ENCODE assay signal across 14 mouse cellular contexts in genomic region chr3:88232851-88233649, GRCm38 (mm10). TPM values are rescaled to one million over a fixed set of nuclear protein-coding genes. Genes with fewer than 3 reads are reported as not detected.
DNase-seq lines count a peak whose midpoint lies in the region; ATAC-seq lines count a peak whose summit lies in the region.
"Had no signal": no experiment of that assay in that cellular context is flagged by ENCODE, and none has a peak within 500 bp of the region (broad histone marks: within the 10 kb centered on the region; RNA-seq: fewer than 3 reads in every experiment).

No protein-coding gene starts in this region.

- H3K36me3 ChIP-seq in forebrain, embryonic 15.5 days, result peaks cover 24% of the 10 kb centered on the region
- H3K36me3 ChIP-seq in midbrain, embryonic 14.5 days (ENCODE audit: control insufficient read depth, insufficient read depth, low read length), result peaks cover 18% of the 10 kb centered on the region
- H3K36me3 ChIP-seq: G1E; heart, embryonic 13.5 days; limb, embryonic 15.5 days had no signal

- H3K4me3 ChIP-seq in forebrain, embryonic 15.5 days, result no peak overlapping the region
- H3K4me3 ChIP-seq in midbrain, embryonic 14.5 days (replicated peaks; ENCODE audit: low read depth, low read length), result no peak overlapping the region
- H3K4me3 ChIP-seq: heart, embryonic 13.5 days; limb, embryonic 15.5 days had no signal

- H3K27me3 ChIP-seq in forebrain, embryonic 15.5 days, result no peaks in the 10 kb centered on the region
- H3K27me3 ChIP-seq in midbrain, embryonic 14.5 days (ENCODE audit: control insufficient read depth, insufficient read depth, low read length), result no peaks in the 10 kb centered on the region

- DNase-seq in cerebellum, adult 11 months, result peak; percentile 30
- DNase-seq in cerebellum, adult 9-10 months, result no peak
- DNase-seq in NIH3T3 (ENCODE audit: low read depth), result peak; percentile 41
- DNase-seq in midbrain, embryonic 14.5 days, result peak; percentile 64
- no peak for DNase-seq in kidney, adult 18-20 months
- DNase-seq in thymus, postnatal 4 days, result no peak
- no peak for DNase-seq in embryo, embryonic 9.5 days (ENCODE audit: extremely low spot score)
- DNase-seq: adrenal gland, adult 2 months; gastrocnemius, postnatal 10 days had no signal

- no peak overlapping the region for H3K9ac ChIP-seq in forebrain, embryonic 15.5 days (replicated peaks)
- H3K9ac ChIP-seq in midbrain, embryonic 14.5 days (replicated peaks; ENCODE audit: low read length), result no peak overlapping the region
- H3K9ac ChIP-seq: heart, embryonic 13.5 days; limb, embryonic 15.5 days had no signal

- no peak for ATAC-seq in forebrain, embryonic 15.5 days (replicated peaks)
- no peak for ATAC-seq in midbrain, embryonic 14.5 days (ENCODE audit: low FRiP score, low TSS enrichment)
- ATAC-seq: intestine, embryonic 16.5 days had no signal

- WGBS in forebrain, embryonic 15.5 days, result 7% methylated on average over 7 of the region's 7 CpGs
- 15% methylated on average over 7 of the region's 7 CpGs for WGBS in midbrain, embryonic 14.5 days

- peaks cover 92% of the 10 kb centered on the region for H3K4me1 ChIP-seq in forebrain, embryonic 15.5 days
- H3K4me1 ChIP-seq in midbrain, embryonic 14.5 days (ENCODE audit: control insufficient read depth, insufficient read depth, low read length), result peaks cover 66% of the 10 kb centered on the region
- H3K4me1 ChIP-seq: heart, embryonic 13.5 days had no signal

- H3K4me2 ChIP-seq in forebrain, embryonic 15.5 days (replicated peaks), result no peak overlapping the region
- H3K4me2 ChIP-seq in midbrain, embryonic 14.5 days (ENCODE audit: low read length), result no peak overlapping the region
- H3K4me2 ChIP-seq: heart, embryonic 13.5 days; limb, embryonic 15.5 days had no signal

- no peaks in the 10 kb centered on the region for H3K9me3 ChIP-seq in forebrain, embryonic 15.5 days
- H3K9me3 ChIP-seq in midbrain, embryonic 14.5 days (ENCODE audit: control insufficient read depth, low read length), result no peaks in the 10 kb centered on the region
- H3K9me3 ChIP-seq: G1E; heart, embryonic 13.5 days; limb, embryonic 15.5 days had no signal

- H3K27ac ChIP-seq in forebrain, embryonic 15.5 days (replicated peaks), result peak overlapping the region; percentile 99
- peak overlapping the region; percentile 95 for H3K27ac ChIP-seq in midbrain, embryonic 14.5 days (replicated peaks; ENCODE audit: low read depth, low read length)
- H3K27ac ChIP-seq: heart, embryonic 13.5 days; limb, embryonic 15.5 days had no signal

RNA-seq across cellular contexts. Expression of gene Rhbg, which starts 21.5 kb away (rescaled TPM):
- 0.10 and 0.14 TPM in 2 replicates for polyA plus RNA-seq in forebrain, embryonic 15.5 days (2015; fragmentation: Nextera tagmentation; extraction: Ambion mirVana)
- polyA plus RNA-seq in midbrain, embryonic 14.5 days (2014; fragmentation: Nextera tagmentation; extraction: Ambion mirVana), result 0.21 and 0.22 TPM in 2 replicates
- polyA plus RNA-seq: G1E had no signal

RNA-seq across cellular contexts. Expression of gene Gm38392, which starts 54.0 kb away (rescaled TPM):
- 0.23 TPM in 1 of 2 replicates, not detected in the other for polyA plus RNA-seq in forebrain, embryonic 15.5 days (2015; fragmentation: Nextera tagmentation; extraction: Ambion mirVana)
- not detected in 2 replicates for polyA plus RNA-seq in midbrain, embryonic 14.5 days (2014; fragmentation: Nextera tagmentation; extraction: Ambion mirVana)
- polyA plus RNA-seq: adrenal gland, adult 2 months; G1E; heart, embryonic 13.5 days; intestine, embryonic 16.5 days had no signal

Comparison
In these comparisons a context has a peak if more than half of its experiments do, and no peak if none do; other contexts are left out.
1. DNase-seq: peak in cerebellum, adult 11 months (single experiment), NIH3T3 (single experiment) and midbrain, embryonic 14.5 days (single experiment); none in cerebellum, adult 9-10 months (single experiment), kidney, adult 18-20 months (single experiment), thymus, postnatal 4 days (single experiment) and embryo, embryonic 9.5 days (single experiment).